Mouse (Mus musculus): Measurements from ENCODE around the gene Urb1. TPM values are rescaled to one million over a fixed set of nuclear protein-coding genes. Genes with fewer than 3 reads are reported as not detected.
A peak's percentile ranks its signal among the peaks of the same experiment; 100 is the strongest.

Urb1 gene
- 8.5 and 8.7 TPM in 2 replicates for polyA plus RNA-seq (2015; fragmentation: Nextera tagmentation; extraction: Ambion mirVana)

DNA sequence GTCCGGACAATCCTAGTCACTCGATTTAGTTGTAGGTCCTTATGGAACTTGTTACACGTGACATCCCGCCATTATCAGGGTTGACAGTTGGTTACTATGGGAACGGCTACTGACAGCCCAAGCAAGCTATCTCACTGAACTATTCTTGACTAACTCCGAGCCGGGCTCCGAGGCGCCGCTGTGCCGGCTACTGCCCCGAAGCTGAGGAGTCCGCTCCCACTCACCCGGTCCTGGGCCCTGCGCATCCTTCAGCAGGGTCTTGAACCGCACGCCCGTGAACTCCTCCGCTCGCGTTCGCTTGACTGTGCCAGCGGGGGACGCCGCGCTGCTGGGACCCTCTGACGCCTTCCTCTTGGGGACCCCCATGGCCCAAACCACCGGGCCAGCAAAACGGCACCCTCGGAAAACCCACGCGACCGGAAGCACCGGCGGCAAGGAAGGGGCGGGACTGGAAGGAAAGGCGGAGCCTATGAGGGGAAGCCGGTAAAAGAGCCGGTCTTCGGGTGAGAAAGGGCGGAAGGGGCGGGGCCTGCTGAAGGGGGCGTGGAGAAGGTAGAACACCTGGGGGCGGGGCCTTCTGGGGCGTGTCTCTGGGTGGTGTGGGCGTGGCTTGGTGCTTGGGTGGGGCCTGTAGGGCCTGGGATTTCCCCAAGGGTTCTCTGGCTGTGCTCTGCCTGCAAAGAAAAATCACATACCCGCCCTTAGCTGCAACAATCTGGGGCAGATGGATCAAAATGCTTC, at the start of gene Urb1:
Urb1 (minus strand) TSS at position 439 of the 741 bp plus-strand sequence.
- Histone ChIP-seq H3K36me3 (0 out of 2 replicates have a peak, but pooled peaks cover 2% of the 10 kb centered on the region), H3K9me3 (no peaks in the 10 kb centered on the region), H3K4me2 (peak within 1 kb of the TSS; percentile 89), H3K4me1 (peaks cover 12% of the 10 kb centered on the region; the same call in 1 of the 2 replicates), H3K27ac (peak within 1 kb of the TSS; percentile 80), H3K9ac (peak within 1 kb of the TSS; percentile 52), H3K27me3 (no peaks in the 10 kb centered on the region), H3K4me3 (peak within 1 kb of the TSS; percentile 87)
- peak; percentile 95 for ATAC-seq (ENCODE audit: borderline replicate concordance, extremely low read depth, low FRiP score, low TSS enrichment)
- WGBS, result under 1% methylated on average over 47 of the region's 47 CpGs

GRCm38 (mm10) chr16:90858206-90858605, 48.0 kb upstream of the Urb1 start:
- Histone ChIP-seq H3K9me3 (no peaks in the 10 kb centered on the region), H3K4me1 (no peaks in the 10 kb centered on the region), H3K36me3 (no peaks in the 10 kb centered on the region), H3K4me3 (no peak overlapping the region), H3K9ac (no peak overlapping the region), H3K27ac (no peak overlapping the region), H3K27me3 (no peaks in the 10 kb centered on the region), H3K4me2 (no peak overlapping the region)
- 74% methylated on average over 4 of the region's 4 CpGs for WGBS
- ATAC-seq (ENCODE audit: borderline replicate concordance, extremely low read depth, low FRiP score, low TSS enrichment), result no peak

DNA sequence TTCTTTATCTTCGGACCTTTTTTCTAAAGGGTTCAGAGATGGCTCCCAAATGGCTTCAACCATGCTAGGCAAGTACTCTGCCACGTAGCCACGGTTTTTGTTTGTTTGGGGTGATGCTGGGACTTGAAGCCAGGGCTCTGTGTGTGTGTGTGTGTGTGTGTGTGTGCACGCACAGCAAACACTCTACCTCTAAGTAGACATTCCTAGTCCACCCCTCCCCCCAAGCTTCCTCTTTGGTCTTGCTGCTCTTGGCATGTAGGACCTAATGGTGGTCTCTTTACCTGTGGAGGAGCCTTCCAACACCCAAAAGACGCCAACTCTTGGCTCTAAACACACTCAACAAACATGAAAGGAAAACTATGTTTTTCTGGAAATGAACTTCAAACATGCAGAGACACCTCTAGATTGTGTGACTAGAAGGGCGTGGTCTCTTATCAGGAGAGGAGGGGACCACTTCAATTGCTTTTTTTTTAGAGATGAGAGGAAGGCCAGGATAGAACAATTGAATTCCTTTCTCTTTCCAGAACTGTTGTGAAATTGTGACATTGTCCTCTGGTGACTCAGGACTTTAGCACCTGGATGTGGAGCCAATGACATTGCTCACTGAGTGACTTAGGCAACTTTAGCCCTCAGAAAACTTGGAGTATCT, 46.5 kb upstream of the Urb1 start:
- no peaks in the 10 kb centered on the region for H3K27me3 ChIP-seq
- H3K9ac ChIP-seq, result no peak overlapping the region
- ATAC-seq (ENCODE audit: borderline replicate concordance, extremely low read depth, low FRiP score, low TSS enrichment), result no peak
- 70% methylated on average over 6 of the region's 6 CpGs for WGBS
- H3K36me3 ChIP-seq, result no peaks in the 10 kb centered on the region
- H3K9me3 ChIP-seq, result no peaks in the 10 kb centered on the region
- H3K27ac ChIP-seq, result no peak overlapping the region
- no peaks in the 10 kb centered on the region for H3K4me1 ChIP-seq
- H3K4me2 ChIP-seq, result no peak overlapping the region
- H3K4me3 ChIP-seq, result no peak overlapping the region

DNA sequence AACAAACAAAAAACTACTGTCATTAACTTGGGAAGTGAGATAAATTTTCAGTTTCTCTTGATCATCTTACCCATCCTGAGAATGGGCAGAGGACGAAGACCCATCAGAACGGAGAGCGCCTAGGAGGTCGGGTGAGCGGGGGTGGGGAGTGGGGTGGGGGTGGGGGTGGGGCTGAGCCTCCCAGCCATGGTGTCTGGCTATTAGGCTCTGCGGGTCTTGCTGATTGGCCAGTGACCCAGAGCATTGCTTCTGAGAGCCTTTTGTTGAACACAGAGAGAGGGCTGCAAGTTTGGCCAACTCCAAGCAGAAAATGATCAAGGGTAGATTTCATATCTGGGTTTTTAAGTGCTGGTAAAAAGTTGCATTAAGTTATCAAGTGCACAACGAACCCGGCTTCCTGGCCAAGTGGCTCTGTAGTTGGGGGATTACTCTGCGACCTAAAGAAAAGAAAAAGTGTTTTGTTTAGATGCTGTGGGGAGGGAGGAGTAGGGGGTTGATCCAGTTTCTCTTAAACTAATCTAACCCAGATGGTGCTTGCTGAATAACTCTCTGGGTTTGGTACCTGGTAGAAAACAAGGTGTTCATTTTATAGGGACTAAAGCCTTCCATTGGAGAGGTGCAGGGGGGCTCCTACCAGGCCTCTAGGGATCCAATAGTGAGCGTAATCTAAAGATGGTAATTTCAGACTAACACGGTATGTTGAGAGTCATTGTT, 41.6 kb upstream of the Urb1 start:
- WGBS, result 66% methylated on average over 11 of the region's 11 CpGs
- Histone ChIP-seq H3K4me2 (no peak overlapping the region), H3K4me1 (peaks cover 7% of the 10 kb centered on the region; the same call in 1 of the 2 replicates), H3K27ac (no peak overlapping the region), H3K9ac (no peak overlapping the region), H3K4me3 (no peak overlapping the region), H3K36me3 (no peaks in the 10 kb centered on the region), H3K27me3 (no peaks in the 10 kb centered on the region), H3K9me3 (no peaks in the 10 kb centered on the region)
- ATAC-seq (ENCODE audit: borderline replicate concordance, extremely low read depth, low FRiP score, low TSS enrichment), result no peak

- no peaks in the 10 kb centered on the region for H3K36me3 ChIP-seq
- no peaks in the 10 kb centered on the region for H3K9me3 ChIP-seq
- no peak overlapping the region for H3K9ac ChIP-seq
- H3K27ac ChIP-seq, result no peak overlapping the region
- H3K27me3 ChIP-seq, result no peaks in the 10 kb centered on the region
- no peak overlapping the region for H3K4me3 ChIP-seq
- peaks cover 7% of the 10 kb centered on the region; the same call in 1 of the 2 replicates for H3K4me1 ChIP-seq
- ATAC-seq (ENCODE audit: borderline replicate concordance, extremely low read depth, low FRiP score, low TSS enrichment), result no peak
- 76% methylated on average over 7 of the region's 7 CpGs for WGBS
- no peak overlapping the region for H3K4me2 ChIP-seq
These were observed 40.7 kb upstream of the Urb1 start for GRCm38 (mm10) chr16:90850881-90851280.

DNA sequence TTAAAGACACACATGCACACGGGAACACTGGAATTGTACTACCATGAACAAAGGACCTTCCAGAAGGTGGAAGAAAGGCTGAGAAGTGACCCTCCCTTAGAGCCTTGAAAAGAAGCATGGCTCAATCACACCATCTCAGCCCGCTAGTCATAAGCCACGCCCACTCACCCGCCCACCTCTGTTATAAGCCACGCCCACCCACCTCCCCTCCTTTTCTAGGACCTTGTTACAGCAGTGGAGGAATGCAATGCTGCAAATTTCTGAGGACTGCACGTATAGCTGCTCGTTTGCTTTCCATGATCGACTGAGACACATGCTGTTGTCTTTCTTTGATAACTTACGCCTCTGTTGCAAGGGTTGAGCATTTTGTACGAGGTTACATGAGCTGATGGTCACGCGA, 39.0 kb upstream of the Urb1 start:
- WGBS, result 45% methylated on average over 12 of the region's 12 CpGs

DNA sequence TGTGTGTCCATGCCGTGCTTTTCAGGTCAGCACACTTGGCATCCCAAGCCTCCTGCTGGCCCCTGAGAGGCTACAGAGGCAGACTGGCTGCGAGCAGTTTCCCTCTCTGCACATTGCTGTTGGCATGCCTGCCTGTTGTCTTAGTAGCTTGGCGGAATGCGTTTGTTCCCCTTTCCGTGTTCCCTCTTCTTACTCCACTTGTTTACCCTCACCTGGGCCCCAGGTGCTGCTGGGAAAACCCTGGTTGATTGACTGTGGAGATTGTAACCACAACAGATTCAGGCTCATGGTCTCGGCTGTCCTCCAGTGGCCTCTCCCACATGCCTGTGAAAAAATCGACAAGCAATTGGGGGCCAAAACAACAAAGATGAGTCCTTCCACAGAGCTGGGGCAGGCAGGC, 38.5 kb upstream of the Urb1 start:
- H3K9me3 ChIP-seq, result no peaks in the 10 kb centered on the region
- peaks cover 13% of the 10 kb centered on the region; the same call in 1 of the 2 replicates for H3K4me1 ChIP-seq
- no peaks in the 10 kb centered on the region for H3K36me3 ChIP-seq
- H3K4me2 ChIP-seq, result no peak overlapping the region
- H3K27me3 ChIP-seq, result no peaks in the 10 kb centered on the region
- no peak for ATAC-seq (ENCODE audit: borderline replicate concordance, extremely low read depth, low FRiP score, low TSS enrichment)
- no peak overlapping the region for H3K4me3 ChIP-seq
- 60% methylated on average over 7 of the region's 7 CpGs for WGBS
- H3K9ac ChIP-seq, result no peak overlapping the region
- H3K27ac ChIP-seq, result no peak overlapping the region

More for the DNA sequence above, 39.0 kb upstream of the Urb1 start:
- no peaks in the 10 kb centered on the region for H3K27me3 ChIP-seq
- H3K27ac ChIP-seq, result no peak overlapping the region
- no peak overlapping the region for H3K4me2 ChIP-seq
- no peaks in the 10 kb centered on the region for H3K36me3 ChIP-seq
- peak; percentile 51; the same call in 1 of the 2 replicates for ATAC-seq (ENCODE audit: borderline replicate concordance, extremely low read depth, low FRiP score, low TSS enrichment)
- H3K9me3 ChIP-seq, result no peaks in the 10 kb centered on the region
- no peak overlapping the region for H3K9ac ChIP-seq
- peaks cover 13% of the 10 kb centered on the region; the same call in 1 of the 2 replicates for H3K4me1 ChIP-seq
- H3K4me3 ChIP-seq, result no peak overlapping the region

GRCm38 (mm10) chr16:90845591-90845990, 35.4 kb upstream of the Urb1 start:
- peaks cover 13% of the 10 kb centered on the region; the same call in 1 of the 2 replicates for H3K4me1 ChIP-seq
- no peak overlapping the region for H3K9ac ChIP-seq
- WGBS, result 76% methylated on average over 13 of the region's 13 CpGs
- H3K4me3 ChIP-seq, result no peak overlapping the region
- no peak overlapping the region for H3K27ac ChIP-seq
- no peak for ATAC-seq (ENCODE audit: borderline replicate concordance, extremely low read depth, low FRiP score, low TSS enrichment)
- H3K27me3 ChIP-seq, result no peaks in the 10 kb centered on the region
- H3K36me3 ChIP-seq, result no peaks in the 10 kb centered on the region
- no peak overlapping the region for H3K4me2 ChIP-seq
- no peaks in the 10 kb centered on the region for H3K9me3 ChIP-seq

- peak; percentile 36; the same call in 1 of the 2 replicates for ATAC-seq (ENCODE audit: borderline replicate concordance, extremely low read depth, low FRiP score, low TSS enrichment)
- H3K36me3 ChIP-seq, result no peaks in the 10 kb centered on the region
- H3K4me2 ChIP-seq, result no peak overlapping the region
- no peaks in the 10 kb centered on the region for H3K27me3 ChIP-seq
- peaks cover 13% of the 10 kb centered on the region; the same call in 1 of the 2 replicates for H3K4me1 ChIP-seq
- H3K27ac ChIP-seq, result peak overlapping the region; percentile 49
- H3K9ac ChIP-seq, result no peak overlapping the region
- no peaks in the 10 kb centered on the region for H3K9me3 ChIP-seq
- WGBS, result 63% methylated on average over 6 of the region's 6 CpGs
- H3K4me3 ChIP-seq, result no peak overlapping the region
These were observed 34.8 kb upstream of the Urb1 start for GRCm38 (mm10) chr16:90845038-90845437.

DNA sequence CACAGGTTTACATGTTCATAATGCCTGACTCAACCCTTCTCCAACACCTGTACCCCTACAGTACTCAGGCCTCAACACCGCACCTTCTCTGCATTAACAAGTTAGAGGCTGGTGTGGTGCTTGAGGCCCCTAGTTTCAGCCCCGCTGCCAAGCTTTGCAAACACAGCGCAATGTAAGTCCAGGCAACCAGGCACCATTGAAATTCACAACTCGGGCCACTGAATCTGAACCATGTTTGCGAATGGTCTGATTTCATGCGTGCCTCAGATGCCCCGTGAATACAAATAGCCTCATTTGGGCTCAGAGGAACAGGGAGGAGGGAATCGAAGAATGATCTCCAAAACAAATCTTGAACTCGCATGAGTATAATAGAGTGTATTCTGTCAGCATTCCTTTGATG, 32.0 kb upstream of the Urb1 start:
- Histone ChIP-seq H3K4me2 (no peak overlapping the region), H3K27ac (no peak overlapping the region), H3K9ac (no peak overlapping the region), H3K9me3 (no peaks in the 10 kb centered on the region), H3K27me3 (no peaks in the 10 kb centered on the region), H3K4me1 (0 out of 2 replicates have a peak, but pooled peaks cover 6% of the 10 kb centered on the region), H3K4me3 (no peak overlapping the region), H3K36me3 (no peaks in the 10 kb centered on the region)
- ATAC-seq (ENCODE audit: borderline replicate concordance, extremely low read depth, low FRiP score, low TSS enrichment), result no peak
- 44% methylated on average over 9 of the region's 9 CpGs for WGBS

- Histone ChIP-seq H3K4me2 (no peak overlapping the region), H3K4me1 (peaks cover 11% of the 10 kb centered on the region), H3K27me3 (peaks cover 17% of the 10 kb centered on the region), H3K9ac (no peak overlapping the region), H3K9me3 (no peaks in the 10 kb centered on the region), H3K27ac (no peak overlapping the region), H3K36me3 (no peaks in the 10 kb centered on the region), H3K4me3 (no peak overlapping the region)
- no peak for ATAC-seq (ENCODE audit: borderline replicate concordance, extremely low read depth, low FRiP score, low TSS enrichment)
- WGBS, result 40% methylated on average over 8 of the region's 8 CpGs
These were observed 27.2 kb upstream of the Urb1 start for GRCm38 (mm10) chr16:90837431-90837830.

Data from lung, embryonic 15.5 days (tissue).